Mouse (Mus musculus) kidney, embryonic 16.5 days (tissue): ENCODE measurements around the gene Tnni1. TPM values are rescaled to one million over a fixed set of nuclear protein-coding genes. Genes with fewer than 3 reads are reported as not detected.

Source experiments
- ATAC-seq: fragments of 200-750 bp; cut with Nextera tagmentation; 2 replicates; pipeline ENCODE4 v1.8.0; 2017; ENCODE audit warnings: moderate TSS enrichment; ENCODE audit not compliant: low FRiP score, low TSS enrichment
- H3K27ac ChIP-seq: fragments of 300-500 bp; sonication (generic); 2 replicates; pipeline ENCODE4 v1.5.1; 2014; ENCODE audit warnings: low read length
- H3K27me3 ChIP-seq: fragments of 300-500 bp; sonication (generic); 2 replicates; pipeline ENCODE4 v1.6.1; 2014; ENCODE audit warnings: low read length, control low read depth, mixed read lengths; ENCODE audit not compliant: insufficient read depth
- H3K36me3 ChIP-seq: fragments of 300-500 bp; sonication (generic); 2 replicates; pipeline ENCODE4 v1.6.1; 2014; ENCODE audit warnings: low read length, control low read depth, mixed read lengths; ENCODE audit not compliant: insufficient read depth
- H3K4me1 ChIP-seq: fragments of 300-500 bp; sonication (generic); 2 replicates; pipeline ENCODE4 v1.6.1; 2014; ENCODE audit warnings: low read length, control low read depth, mixed read lengths; ENCODE audit not compliant: insufficient read depth
- H3K4me2 ChIP-seq: fragments of 300-500 bp; sonication (generic); replicated peaks from 2 replicates; pipeline ENCODE4 v1.6.1; 2014; ENCODE audit warnings: low read depth, low read length
- H3K4me3 ChIP-seq: fragments of 300-500 bp; sonication (generic); 2 replicates; pipeline ENCODE4 v1.5.1; 2014; ENCODE audit warnings: mild to moderate bottlenecking, low read length
- H3K9ac ChIP-seq: fragments of 300-500 bp; sonication (generic); replicated peaks from 2 replicates; pipeline ENCODE4 v1.6.1; 2014; ENCODE audit warnings: low read length
- H3K9me3 ChIP-seq: fragments of 300-500 bp; sonication (generic); 2 replicates; pipeline ENCODE4 v1.6.1; 2016; ENCODE audit warnings: low read length, control low read depth
- WGBS: fragments of 180-500 bp; shearing (Covaris S2); extraction: QIAGEN DNeasy Blood & Tissue Kit; methylation state at CpG from one replicate; pipeline ENCODE4 v1.1.7; 2014; 5-methylcytosine and 5-hydroxymethylcytosine counted together
- polyA plus RNA-seq: library from polyadenylated mRNA; unstranded; fragments of >200 nt; fragmentation: Nextera tagmentation; extraction: Ambion mirVana; gene quantifications from 2 replicates; pipeline ENCODE4 v1.2.1, GENCODE M21; 2015

Gene Tnni1
- polyA plus RNA-seq, 1 experiment from 2014 or later, result 23.5 TPM

GRCm38 (mm10) chr1:135752737-135753348, 26.4 kb upstream of the Tnni1 start:
- H3K4me2 ChIP-seq, result no peak overlapping the region
- H3K27ac ChIP-seq, result peak overlapping the region; percentile 36; the same call in 1 of the 2 replicates
- H3K9ac ChIP-seq, result peak overlapping the region; percentile 39
- H3K4me1 ChIP-seq, result peaks cover 7% of the 10 kb centered on the region; the same call in 1 of the 2 replicates
- no peaks in the 10 kb centered on the region for H3K9me3 ChIP-seq
- no peaks in the 10 kb centered on the region for H3K27me3 ChIP-seq
- ATAC-seq, result peak; percentile 98
- no peak overlapping the region for H3K4me3 ChIP-seq
- WGBS, result 10% methylated on average over 10 of the region's 10 CpGs
- H3K36me3 ChIP-seq, result peaks cover 28% of the 10 kb centered on the region

DNA sequence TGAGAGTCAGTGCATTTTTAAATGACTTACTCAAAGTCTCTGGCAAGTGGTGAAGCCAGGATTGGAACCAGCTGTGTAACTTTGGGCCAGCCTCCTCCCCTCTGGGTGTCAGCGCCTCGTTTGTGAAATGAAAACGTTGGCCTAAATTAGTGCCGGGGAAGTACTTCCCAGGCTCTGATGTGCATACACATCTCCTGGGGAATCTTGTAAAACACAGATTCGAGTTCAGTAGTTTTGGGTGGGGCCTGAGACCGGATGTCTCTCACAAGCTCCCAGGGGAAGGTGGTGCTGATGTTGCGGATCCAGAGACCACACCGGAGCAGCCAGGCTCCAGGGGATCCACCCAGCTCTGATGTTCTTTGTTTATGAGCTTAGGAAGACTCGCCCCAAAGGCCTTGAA, 23.9 kb upstream of the Tnni1 start:
- Histone ChIP-seq H3K4me1 (peaks cover 8% of the 10 kb centered on the region; the same call in 1 of the 2 replicates), H3K9ac (no peak overlapping the region), H3K4me3 (no peak overlapping the region), H3K4me2 (no peak overlapping the region), H3K27ac (no peak overlapping the region), H3K9me3 (no peaks in the 10 kb centered on the region), H3K36me3 (peaks cover 8% of the 10 kb centered on the region), H3K27me3 (no peaks in the 10 kb centered on the region)
- no peak for ATAC-seq
- WGBS, result 52% methylated on average over 9 of the region's 9 CpGs

GRCm38 (mm10) chr1:135755913-135756312, 23.3 kb upstream of the Tnni1 start:
- no peak overlapping the region for H3K4me3 ChIP-seq
- H3K4me1 ChIP-seq, result peaks cover 13% of the 10 kb centered on the region; the same call in 1 of the 2 replicates
- H3K36me3 ChIP-seq, result peaks cover 2% of the 10 kb centered on the region
- no peaks in the 10 kb centered on the region for H3K9me3 ChIP-seq
- 81% methylated on average over 3 of the region's 3 CpGs for WGBS
- no peak overlapping the region for H3K27ac ChIP-seq
- H3K4me2 ChIP-seq, result no peak overlapping the region
- ATAC-seq, result no peak
- H3K9ac ChIP-seq, result no peak overlapping the region
- no peaks in the 10 kb centered on the region for H3K27me3 ChIP-seq

DNA sequence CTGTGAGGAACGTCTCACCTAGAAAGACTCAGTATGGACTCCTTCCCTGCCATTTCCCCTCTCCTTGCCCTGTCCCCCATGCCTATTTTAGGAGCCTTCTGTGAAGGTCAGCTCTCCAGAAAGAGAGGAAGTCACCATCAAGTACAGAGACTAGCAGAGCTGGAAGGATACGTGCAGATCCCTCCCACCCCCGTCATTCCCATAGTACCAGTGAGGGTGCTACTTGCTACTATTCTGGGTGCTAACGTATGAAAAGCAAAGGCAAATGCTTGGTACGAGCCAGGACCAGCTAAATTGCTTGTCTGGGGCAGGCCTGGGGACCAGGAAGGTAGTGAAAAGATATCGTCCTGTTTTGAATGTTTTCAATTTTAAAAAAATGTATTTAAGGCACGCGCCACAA, 21.9 kb upstream of the Tnni1 start:
- no peak overlapping the region for H3K4me2 ChIP-seq
- H3K27ac ChIP-seq, result no peak overlapping the region
- no peak for ATAC-seq
- H3K4me1 ChIP-seq, result peaks cover 13% of the 10 kb centered on the region; the same call in 1 of the 2 replicates
- 68% methylated on average over 8 of the region's 8 CpGs for WGBS
- no peaks in the 10 kb centered on the region for H3K9me3 ChIP-seq
- H3K4me3 ChIP-seq, result no peak overlapping the region
- H3K36me3 ChIP-seq, result no peaks in the 10 kb centered on the region
- no peak overlapping the region for H3K9ac ChIP-seq
- H3K27me3 ChIP-seq, result no peaks in the 10 kb centered on the region

GRCm38 (mm10) chr1:135759685-135760084, 19.5 kb upstream of the Tnni1 start:
- H3K27ac ChIP-seq, result peak overlapping the region; percentile 48; the same call in 1 of the 2 replicates
- ATAC-seq, result no peak

DNA sequence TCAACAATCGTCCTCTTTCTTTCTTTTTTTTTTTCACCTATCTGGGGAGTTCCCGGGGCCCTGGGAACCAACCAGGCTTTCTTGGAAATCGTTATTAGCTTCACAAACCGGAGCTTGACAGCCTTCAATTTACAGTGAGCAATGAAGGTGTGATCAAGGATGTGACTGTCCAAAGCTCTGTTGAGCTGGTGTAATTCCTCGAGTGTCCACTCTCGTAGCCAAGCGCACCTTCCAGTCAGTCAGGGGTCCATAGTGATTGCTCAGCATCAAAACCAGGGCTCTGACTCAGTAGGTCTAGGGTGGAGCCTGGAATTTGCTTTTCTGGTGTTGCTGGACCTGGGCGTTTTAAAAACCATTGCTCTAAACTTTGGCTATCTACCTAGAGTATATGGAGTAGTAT, 19.0 kb upstream of the Tnni1 start:
- Histone ChIP-seq H3K4me2 (no peak overlapping the region), H3K27me3 (no peaks in the 10 kb centered on the region), H3K4me1 (peaks cover 25% of the 10 kb centered on the region), H3K4me3 (no peak overlapping the region), H3K9ac (no peak overlapping the region), H3K36me3 (no peaks in the 10 kb centered on the region), H3K9me3 (no peaks in the 10 kb centered on the region), H3K27ac (peak overlapping the region; percentile 5; the same call in 1 of the 2 replicates)
- no peak for ATAC-seq
- WGBS, result 56% methylated on average over 8 of the region's 8 CpGs

More at GRCm38 (mm10) chr1:135759685-135760084, 19.5 kb upstream of the Tnni1 start:
- peaks cover 24% of the 10 kb centered on the region for H3K4me1 ChIP-seq
- H3K4me3 ChIP-seq, result no peak overlapping the region
- H3K36me3 ChIP-seq, result no peaks in the 10 kb centered on the region
- WGBS, result 38% methylated on average over 4 of the region's 4 CpGs
- H3K9ac ChIP-seq, result no peak overlapping the region
- H3K27me3 ChIP-seq, result no peaks in the 10 kb centered on the region
- no peaks in the 10 kb centered on the region for H3K9me3 ChIP-seq
- no peak overlapping the region for H3K4me2 ChIP-seq

DNA sequence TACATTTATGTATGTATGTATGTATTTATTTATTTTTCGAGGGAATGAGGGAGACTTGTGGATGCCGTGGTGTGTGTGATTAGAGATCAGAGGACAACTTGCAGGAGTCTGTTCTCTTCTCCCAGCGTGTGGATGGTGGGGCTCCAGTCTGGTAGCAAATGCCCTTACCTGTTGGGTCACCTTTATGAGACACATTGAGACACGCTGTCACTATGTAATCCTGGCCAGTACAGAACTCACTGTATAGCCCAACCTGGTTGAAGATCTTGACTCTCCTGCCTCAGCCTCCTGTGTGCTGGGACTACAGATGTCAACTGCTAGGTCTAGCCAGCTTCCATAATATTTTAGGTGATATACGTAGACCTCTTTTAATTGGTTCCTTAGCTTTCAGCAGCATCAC, 17.5 kb upstream of the Tnni1 start:
- Histone ChIP-seq H3K4me3 (no peak overlapping the region), H3K27ac (no peak overlapping the region), H3K4me1 (peaks cover 32% of the 10 kb centered on the region), H3K9ac (no peak overlapping the region), H3K9me3 (no peaks in the 10 kb centered on the region), H3K4me2 (no peak overlapping the region), H3K36me3 (no peaks in the 10 kb centered on the region), H3K27me3 (no peaks in the 10 kb centered on the region)
- ATAC-seq, result no peak
- WGBS, result 90% methylated on average over 5 of the region's 5 CpGs

DNA sequence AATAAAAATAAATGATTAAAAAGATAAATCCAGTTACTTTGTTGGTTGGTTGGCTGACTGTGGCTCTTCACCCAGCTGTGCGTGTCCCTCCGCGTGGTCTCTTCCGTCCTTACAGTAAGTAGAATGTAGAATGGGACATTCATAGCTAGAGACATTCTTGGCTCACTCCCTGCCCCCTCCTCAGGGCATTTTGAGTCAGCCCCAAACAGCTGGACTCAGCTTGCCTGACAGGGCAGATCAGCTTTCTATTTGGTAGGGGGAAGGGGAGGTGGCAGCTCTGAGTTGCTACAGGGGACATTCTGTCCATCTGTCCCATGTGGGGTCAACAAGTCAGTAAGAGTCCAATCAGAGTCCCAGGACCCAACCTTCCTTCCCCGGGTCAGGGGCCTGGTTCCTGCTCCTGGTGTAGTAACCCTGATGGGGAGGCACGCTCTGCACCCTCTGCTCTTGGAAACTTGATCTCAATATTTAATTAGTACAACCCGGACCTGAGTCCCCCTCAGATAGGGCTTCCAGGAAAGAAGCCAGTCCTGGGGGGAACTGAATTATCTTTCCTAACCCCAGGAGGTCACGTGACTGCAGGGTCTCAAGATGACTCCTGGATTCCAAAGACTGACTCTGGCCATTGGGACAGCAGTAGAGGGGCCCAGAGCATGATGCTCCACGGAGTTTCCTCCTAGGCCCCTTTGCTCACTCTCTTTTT, 15.6 kb upstream of the Tnni1 start:
- Histone ChIP-seq H3K27ac (peak overlapping the region; percentile 10), H3K9me3 (no peaks in the 10 kb centered on the region), H3K27me3 (no peaks in the 10 kb centered on the region), H3K4me1 (peaks cover 51% of the 10 kb centered on the region), H3K4me3 (no peak overlapping the region), H3K9ac (no peak overlapping the region), H3K4me2 (no peak overlapping the region), H3K36me3 (peaks cover 6% of the 10 kb centered on the region; the same call in 1 of the 2 replicates)
- peak; percentile 22 for ATAC-seq
- 47% methylated on average over 9 of the region's 9 CpGs for WGBS

DNA sequence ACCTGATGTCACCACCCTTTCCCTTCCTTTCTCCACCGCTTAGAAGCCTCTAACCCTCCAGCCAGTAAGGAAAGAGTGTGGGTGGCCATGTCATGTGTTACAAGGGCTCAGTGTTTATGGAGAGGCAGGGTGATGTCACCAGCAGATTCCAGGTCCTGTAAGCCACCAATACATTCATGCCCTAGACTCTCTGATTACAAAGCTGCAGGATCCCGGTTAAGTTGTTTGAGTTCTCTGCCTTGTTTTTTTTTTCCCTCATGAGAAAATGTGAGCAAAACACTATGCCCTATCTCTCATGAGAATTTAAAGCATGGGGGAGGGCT, 15.1 kb upstream of the Tnni1 start:
- WGBS, result 26% methylated on average over 2 of the region's 2 CpGs
- peak overlapping the region; percentile 10 for H3K27ac ChIP-seq

More for the DNA sequence above, 15.1 kb upstream of the Tnni1 start:
- Histone ChIP-seq H3K4me2 (no peak overlapping the region), H3K36me3 (peaks cover 11% of the 10 kb centered on the region; the same call in 1 of the 2 replicates), H3K9me3 (no peaks in the 10 kb centered on the region), H3K4me3 (no peak overlapping the region), H3K27me3 (no peaks in the 10 kb centered on the region), H3K9ac (no peak overlapping the region), H3K4me1 (peaks cover 57% of the 10 kb centered on the region)
- no peak for ATAC-seq
